Mouse (Mus musculus): ENCODE results near the gene Pde10a.

Pde10a gene

DNA sequence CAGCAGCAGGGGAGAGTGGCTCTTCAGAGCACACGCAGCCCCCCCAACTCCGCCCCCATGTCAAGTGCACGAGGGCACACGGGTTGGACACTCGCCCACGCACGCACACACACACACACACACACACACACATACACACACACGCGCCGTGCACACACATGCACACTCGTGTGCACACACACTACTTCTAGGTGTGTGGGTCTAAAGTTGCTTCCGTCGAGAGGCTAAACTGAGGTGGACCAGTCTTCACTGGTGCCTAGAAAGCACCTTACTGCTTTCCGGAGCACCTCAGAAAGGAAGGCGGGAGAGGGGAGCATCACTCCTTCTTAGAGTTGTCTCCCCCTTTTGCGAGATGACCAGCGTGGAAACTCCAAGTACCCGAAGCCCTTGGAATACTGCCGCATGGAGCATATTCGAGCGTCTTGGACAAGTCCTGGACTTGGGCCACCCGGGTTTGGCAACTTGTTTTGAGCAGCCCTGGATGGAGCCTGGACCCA is at the start of gene Pde10a:
Gene Pde10a (plus strand): TSS at position 148 of the 497 bp plus-strand sequence.
- DNase-seq (ENCODE audit: low read depth): no peak

- no peak for DNase-seq (ENCODE audit: low read depth)
Measured at GRCm38 (mm10) chr17:8478554-8478953, 46.6 kb upstream of the Pde10a start.

GRCm38 (mm10) chr17:8479493-8480128 is 45.6 kb upstream of the Pde10a start:
- no peak for DNase-seq (ENCODE audit: low read depth)

DNA sequence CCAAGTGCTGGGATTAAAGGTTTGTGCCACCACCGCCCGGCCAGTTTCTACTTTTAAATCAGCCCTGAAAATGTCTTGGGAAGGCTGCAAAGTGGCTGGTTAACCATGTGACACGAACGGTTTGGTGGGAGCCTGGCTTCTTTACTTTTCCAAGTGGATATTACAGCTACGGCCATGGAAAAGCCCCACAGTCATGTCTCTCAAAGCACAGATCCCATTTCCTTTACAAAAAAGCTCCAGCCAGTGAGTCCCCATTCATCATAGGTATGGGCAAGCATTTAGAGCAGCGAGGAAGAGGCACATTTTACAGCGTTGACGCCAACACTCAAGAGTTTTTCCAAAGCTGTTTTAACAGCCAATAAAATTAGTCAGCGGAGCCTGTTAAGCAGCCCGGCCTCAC is 43.4 kb upstream of the Pde10a start:
- no peak for DNase-seq (ENCODE audit: low read depth)

DNA sequence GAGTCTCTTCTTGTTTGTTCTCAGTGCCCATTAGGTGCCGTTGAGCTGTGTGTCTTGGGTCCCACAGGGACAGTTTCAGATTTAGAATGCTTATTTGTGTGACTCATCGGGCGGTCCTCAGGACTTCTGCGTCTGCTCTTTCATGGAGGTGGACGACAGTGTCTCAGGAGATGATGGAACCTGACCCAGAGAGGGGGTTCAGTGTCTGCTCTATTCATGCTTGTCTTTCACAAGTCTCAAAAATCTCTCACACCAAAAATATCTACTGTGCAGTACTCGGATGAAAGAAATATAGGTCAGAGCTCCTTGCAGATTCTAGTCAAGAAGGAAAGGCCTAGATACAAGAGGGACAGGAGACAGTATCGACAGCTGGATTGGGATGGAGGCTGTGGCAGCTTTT is 42.3 kb upstream of the Pde10a start:
- DNase-seq (ENCODE audit: low read depth): no peak

GRCm38 (mm10) chr17:8484246-8484645 is 40.9 kb upstream of the Pde10a start:
- no peak for DNase-seq (ENCODE audit: low read depth)

DNA sequence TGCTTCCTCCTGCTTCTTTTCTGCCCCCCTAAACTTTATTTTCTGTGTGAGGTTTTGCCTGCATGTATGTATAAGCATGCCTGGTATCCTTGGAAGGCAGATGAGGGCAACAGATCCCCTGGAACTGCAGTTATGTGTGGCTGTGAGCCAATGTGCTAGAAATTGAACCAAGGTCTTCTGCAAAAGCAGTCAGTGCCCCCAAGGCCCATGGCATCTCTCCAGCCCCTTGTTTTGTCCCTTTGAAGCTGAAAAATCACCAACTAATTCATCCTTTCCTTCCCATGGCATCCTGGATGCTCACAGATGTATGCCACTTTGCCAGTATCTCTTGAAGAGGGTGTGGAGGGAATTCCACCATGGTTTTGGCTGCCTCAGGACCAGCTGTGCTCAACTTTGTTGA is 40.0 kb upstream of the Pde10a start:
- no peak for DNase-seq (ENCODE audit: low read depth)

DNA sequence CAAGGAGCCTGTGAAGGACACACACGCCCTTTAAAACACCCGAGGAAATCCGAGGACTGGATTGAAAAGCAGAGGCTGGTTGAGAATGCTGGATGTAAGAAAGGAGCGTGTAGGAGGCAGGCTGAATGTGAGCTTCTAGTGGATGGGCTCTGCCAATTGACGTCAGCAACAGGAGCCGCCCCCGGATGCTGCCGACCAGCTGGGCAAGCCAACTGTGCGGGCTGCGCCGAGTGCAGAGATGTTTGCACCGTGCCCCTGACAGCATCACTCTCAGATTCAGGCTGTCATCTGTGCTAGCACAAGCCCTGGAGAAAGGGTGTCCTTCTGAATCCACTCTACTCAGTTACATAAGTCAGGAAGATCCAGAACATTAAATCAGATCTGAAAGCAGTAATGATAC is 37.3 kb upstream of the Pde10a start:
- DNase-seq (ENCODE audit: low read depth): peak; percentile 25

GRCm38 (mm10) chr17:8490971-8491370 is 34.2 kb upstream of the Pde10a start:
- DNase-seq (ENCODE audit: low read depth): no peak

- DNase-seq (ENCODE audit: low read depth): no peak
Measured at GRCm38 (mm10) chr17:8493461-8493860, 31.7 kb upstream of the Pde10a start.

- DNase-seq (ENCODE audit: low read depth): no peak
Measured at GRCm38 (mm10) chr17:8498151-8498550, 27.0 kb upstream of the Pde10a start.

GRCm38 (mm10) chr17:8498655-8499054 is 26.5 kb upstream of the Pde10a start:
- no peak for DNase-seq (ENCODE audit: low read depth)

- DNase-seq (ENCODE audit: low read depth): no peak
Measured at GRCm38 (mm10) chr17:8499564-8500117, 25.5 kb upstream of the Pde10a start.

DNA sequence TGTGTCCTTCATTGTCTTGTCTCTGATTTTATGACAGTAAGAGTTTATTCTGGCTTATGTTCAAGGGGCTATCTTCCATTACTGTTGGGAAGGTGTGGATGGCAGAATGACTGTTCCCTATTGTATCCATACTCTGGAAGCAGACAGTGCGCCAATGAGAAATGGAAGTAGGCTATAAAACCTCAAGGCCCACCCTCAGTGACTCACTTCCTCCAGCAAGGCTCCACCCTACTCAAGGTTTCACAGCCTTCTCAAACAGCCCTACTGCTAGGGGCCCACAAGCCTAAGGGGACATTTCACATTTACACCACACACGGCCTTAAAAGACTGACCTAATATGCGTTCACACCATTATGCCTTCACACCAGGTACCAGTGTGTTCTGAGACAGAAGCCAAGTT is 20.8 kb upstream of the Pde10a start:
- DNase-seq (ENCODE audit: low read depth): no peak

- peak; percentile 51 for DNase-seq (ENCODE audit: low read depth)
Measured at GRCm38 (mm10) chr17:8505669-8506426, 19.3 kb upstream of the Pde10a start.

DNA sequence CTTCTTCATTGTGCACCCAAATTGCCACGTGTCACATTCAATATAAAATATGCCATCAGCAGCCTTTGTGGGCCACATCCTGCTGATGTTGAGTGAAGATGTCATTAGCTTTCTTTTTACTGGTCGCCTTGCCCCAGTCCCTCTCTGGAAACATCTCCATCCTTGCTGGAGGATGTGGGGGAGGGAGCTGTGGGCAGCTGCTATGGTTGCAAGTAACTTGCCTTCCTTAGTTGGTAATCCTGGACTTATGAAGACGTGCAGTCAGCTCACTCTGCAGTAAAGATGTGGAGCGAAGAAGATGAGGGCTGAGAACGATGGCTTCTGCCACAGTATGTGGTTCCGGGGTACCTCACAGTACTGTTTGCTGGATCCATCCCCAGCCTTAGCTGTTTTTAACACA is 18.4 kb upstream of the Pde10a start:
- no peak for DNase-seq (ENCODE audit: low read depth)

DNA sequence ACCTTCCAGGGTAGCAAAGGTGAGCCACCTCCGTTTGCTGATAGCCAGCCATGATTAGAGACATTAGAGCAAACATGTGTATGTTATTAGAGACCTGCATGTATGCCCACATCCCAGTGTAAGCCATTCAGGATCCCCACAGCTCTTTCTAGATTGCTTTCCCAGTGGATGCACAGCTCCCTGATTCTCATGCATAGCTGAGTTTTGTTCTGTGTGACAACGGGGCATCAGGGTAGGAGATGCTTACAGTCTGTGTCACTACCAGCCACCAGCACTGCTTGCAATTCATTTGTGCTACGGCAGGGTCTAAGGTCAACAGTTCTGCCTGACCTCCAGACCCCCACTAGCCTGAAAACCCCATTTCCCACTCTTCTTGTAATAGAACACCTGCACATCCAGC is 17.5 kb upstream of the Pde10a start:
- no peak for DNase-seq (ENCODE audit: low read depth)

GRCm38 (mm10) chr17:8508305-8509141 is 16.6 kb upstream of the Pde10a start:
- peak; percentile 28 for DNase-seq (ENCODE audit: low read depth)

DNA sequence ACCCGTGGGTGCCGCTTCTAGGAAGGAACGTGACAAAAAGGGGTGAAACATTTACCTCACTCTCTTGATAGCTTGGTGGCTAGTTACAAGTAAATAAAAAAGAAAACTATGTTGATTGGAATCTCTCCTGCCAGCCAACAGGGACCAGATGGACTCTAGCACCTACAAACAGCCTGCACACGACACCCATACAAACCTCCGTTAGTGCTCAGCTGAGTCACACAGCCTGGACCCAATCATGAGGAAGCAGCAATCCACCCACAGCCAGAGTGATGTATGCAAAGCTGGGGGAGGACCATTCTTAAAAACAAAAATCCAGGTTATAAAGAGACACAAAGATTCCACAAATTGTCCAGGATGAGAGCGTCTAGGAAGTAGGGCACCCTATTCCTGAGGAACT is 9.2 kb upstream of the Pde10a start:
- DNase-seq (ENCODE audit: low read depth): no peak

DNA sequence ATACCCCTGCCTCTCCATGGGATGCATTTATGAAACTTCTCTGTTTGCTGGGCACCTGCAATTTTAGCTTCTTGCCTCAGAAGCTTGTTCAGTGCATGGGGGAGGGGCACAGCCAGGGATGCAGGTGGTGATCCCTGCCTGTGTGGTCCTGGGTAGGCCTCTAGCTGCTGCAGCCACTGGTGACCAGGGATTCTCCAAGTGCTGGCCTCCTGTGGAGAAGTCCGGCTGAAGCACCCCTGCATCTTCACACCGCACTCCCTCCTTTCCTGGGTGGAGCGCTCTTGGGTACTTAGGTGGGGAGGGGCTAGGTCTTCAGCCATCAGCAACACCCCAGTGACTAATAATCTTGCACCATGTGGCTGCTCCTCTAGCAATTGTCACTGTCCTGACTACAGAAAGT is 1.2 kb upstream of the Pde10a start:
- DNase-seq (ENCODE audit: low read depth): no peak

DNA sequence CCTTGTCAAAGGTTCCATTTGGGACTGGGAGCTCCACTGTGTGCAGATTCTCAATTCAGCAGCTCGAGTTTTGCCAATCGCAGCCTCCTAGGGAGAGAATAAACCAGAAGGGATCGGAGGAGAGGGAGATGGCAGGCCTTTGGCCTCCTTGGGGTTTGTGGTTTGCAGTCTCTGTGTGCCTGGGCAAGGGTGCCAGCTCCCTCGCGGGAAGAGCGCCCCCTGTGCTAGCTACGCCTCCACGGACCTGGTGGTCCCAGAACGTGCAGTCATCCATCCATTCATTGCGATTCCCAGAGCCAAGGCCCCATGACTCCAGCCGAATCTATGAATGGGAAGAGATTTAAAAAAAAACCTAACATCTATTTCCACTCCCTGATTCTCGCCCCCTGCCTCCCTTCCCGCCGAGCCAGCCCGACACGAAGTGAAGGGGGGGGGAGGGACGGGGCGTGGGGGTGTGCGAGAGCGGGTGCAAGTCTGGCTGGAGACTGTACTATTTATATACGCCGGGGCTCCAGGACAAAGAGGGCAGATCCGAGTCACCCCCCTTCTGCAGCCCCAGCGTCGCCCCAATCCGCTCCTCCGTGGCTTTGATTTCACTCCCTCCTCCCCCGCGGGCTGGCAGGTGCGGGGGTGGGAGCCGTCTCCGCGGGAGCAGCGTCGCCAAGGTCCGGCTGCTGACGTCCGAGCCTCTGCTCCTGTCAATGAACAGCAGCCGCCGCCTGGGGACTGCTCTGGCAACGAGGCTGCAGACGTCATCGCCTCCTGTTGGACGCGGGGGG is 596 bp upstream of the Pde10a start:
- DNase-seq (ENCODE audit: low read depth): peak; percentile 54

Data from fibroblast of lung, adult 2 months (primary cell).